Mouse (Mus musculus) bone marrow, adult 2 months (tissue): ENCODE data around the gene Gm49336.

Experiments used
- CTCF ChIP-seq: fragments of 200-500 bp; IDR thresholded peaks from 2 replicates; pipeline ENCODE4 v1.5.1; 2011; ENCODE audit warnings: low read length, control low read depth; ENCODE audit not compliant: control insufficient read depth, insufficient read depth
- POLR2A ChIP-seq: fragments of 200-500 bp; IDR thresholded peaks from 2 replicates; pipeline ENCODE4 v1.6.1; 2011; ENCODE audit warnings: low read depth, mild to moderate bottlenecking, control low read depth, low read length, borderline replicate concordance; ENCODE audit not compliant: control insufficient read depth

- TF ChIP-seq CTCF (no peak), POLR2A (no peak)
Observed at GRCm38 (mm10) chr14:60273346-60273745, 22.0 kb upstream of the Gm49336 start.
